Comparison of ENCODE assay signal across 8 mouse cellular contexts in genomic region chr8:87715731-87716682, GRCm38 (mm10).
A peak's percentile ranks its signal among the peaks of the same experiment; 100 is the strongest.
DNase-seq lines count a peak whose midpoint lies in the region; ATAC-seq and TF ChIP-seq lines count a peak whose summit lies in the region.

No protein-coding gene starts in this region.

- H3K27me3 ChIP-seq in embryonic facial prominence, embryonic 13.5 days: no peaks in the 10 kb centered on the region
- no peaks in the 10 kb centered on the region for H3K27me3 ChIP-seq in heart, embryonic 10.5 days (ENCODE audit: insufficient read depth, poor library complexity, severe bottlenecking)
- no peaks in the 10 kb centered on the region for H3K27me3 ChIP-seq in kidney, embryonic 16.5 days (ENCODE audit: insufficient read depth, low read length)
- H3K27me3 ChIP-seq in neural tube, embryonic 11.5 days (ENCODE audit: control insufficient read depth, insufficient read depth, low read length): no peaks in the 10 kb centered on the region
- H3K27me3 ChIP-seq in stomach, postnatal 0 days (ENCODE audit: control insufficient read depth, insufficient read depth, low read length): no peaks in the 10 kb centered on the region

- H3K4me2 ChIP-seq in embryonic facial prominence, embryonic 13.5 days: peak overlapping the region; percentile 58
- H3K4me2 ChIP-seq in kidney, embryonic 16.5 days (replicated peaks; ENCODE audit: low read depth, low read length): peak overlapping the region; percentile 53
- H3K4me2 ChIP-seq in neural tube, embryonic 11.5 days (ENCODE audit: low read depth): peak overlapping the region; percentile 42
- H3K4me2 ChIP-seq in stomach, postnatal 0 days (replicated peaks; ENCODE audit: low read depth): peak overlapping the region; percentile 46

- peak overlapping the region; percentile 84 for H3K27ac ChIP-seq in embryonic facial prominence, embryonic 13.5 days
- peak overlapping the region; percentile 72 for H3K27ac ChIP-seq in heart, embryonic 10.5 days
- H3K27ac ChIP-seq in kidney, embryonic 16.5 days (ENCODE audit: low read length): peak overlapping the region; percentile 83
- H3K27ac ChIP-seq in neural tube, embryonic 11.5 days (ENCODE audit: low read depth, low read length): peak overlapping the region; percentile 82
- 0 out of 2 replicates have a peak overlapping the region, but pooled peaks have one; percentile 13 for H3K27ac ChIP-seq in stomach, postnatal 0 days (replicated peaks)

- peaks cover 72% of the 10 kb centered on the region for H3K4me1 ChIP-seq in embryonic facial prominence, embryonic 13.5 days
- peaks cover 12% of the 10 kb centered on the region for H3K4me1 ChIP-seq in heart, embryonic 10.5 days
- peaks cover 29% of the 10 kb centered on the region for H3K4me1 ChIP-seq in kidney, embryonic 16.5 days (ENCODE audit: insufficient read depth, low read length)
- peaks cover 20% of the 10 kb centered on the region for H3K4me1 ChIP-seq in neural tube, embryonic 11.5 days (ENCODE audit: control insufficient read depth, insufficient read depth, low read length)
- peaks cover 7% of the 10 kb centered on the region; the same call in 1 of the 2 replicates for H3K4me1 ChIP-seq in stomach, postnatal 0 days (replicated peaks; ENCODE audit: control insufficient read depth, insufficient read depth)

- no peaks in the 10 kb centered on the region for H3K9me3 ChIP-seq in embryonic facial prominence, embryonic 13.5 days
- no peaks in the 10 kb centered on the region for H3K9me3 ChIP-seq in heart, embryonic 10.5 days
- H3K9me3 ChIP-seq in kidney, embryonic 16.5 days (ENCODE audit: low read length): no peaks in the 10 kb centered on the region
- no peaks in the 10 kb centered on the region for H3K9me3 ChIP-seq in neural tube, embryonic 11.5 days (ENCODE audit: control insufficient read depth, low read length)
- no peaks in the 10 kb centered on the region for H3K9me3 ChIP-seq in stomach, postnatal 0 days (ENCODE audit: control insufficient read depth, low read length)

- H3K36me3 ChIP-seq in embryonic facial prominence, embryonic 13.5 days: no peaks in the 10 kb centered on the region
- no peaks in the 10 kb centered on the region for H3K36me3 ChIP-seq in heart, embryonic 10.5 days
- H3K36me3 ChIP-seq in kidney, embryonic 16.5 days (ENCODE audit: insufficient read depth, low read length): no peaks in the 10 kb centered on the region
- H3K36me3 ChIP-seq in neural tube, embryonic 11.5 days (ENCODE audit: control insufficient read depth, insufficient read depth, low read length): no peaks in the 10 kb centered on the region
- H3K36me3 ChIP-seq in stomach, postnatal 0 days (ENCODE audit: control insufficient read depth, insufficient read depth, low read length): no peaks in the 10 kb centered on the region

- TF ChIP-seq EP300 in stomach, postnatal 0 days (optimal IDR thresholded peaks at IDR 0.05): no peak

- H3K4me3 ChIP-seq in embryonic facial prominence, embryonic 13.5 days: peak overlapping the region; percentile 20
- H3K4me3 ChIP-seq in heart, embryonic 10.5 days: peak overlapping the region; percentile 49
- H3K4me3 ChIP-seq in kidney, embryonic 16.5 days (ENCODE audit: low read length): peak overlapping the region; percentile 24
- 0 out of 2 replicates have a peak overlapping the region, but pooled peaks have one; percentile 3 for H3K4me3 ChIP-seq in neural tube, embryonic 11.5 days (ENCODE audit: low read depth, low read length)
- H3K4me3 ChIP-seq in stomach, postnatal 0 days (ENCODE audit: low read depth, low read length): peak overlapping the region; percentile 12; the same call in 1 of the 2 replicates

- 6% methylated on average over 24 of the region's 24 CpGs for WGBS in embryonic facial prominence, embryonic 13.5 days
- WGBS in heart, embryonic 10.5 days: 7% methylated on average over 24 of the region's 24 CpGs
- 10% methylated on average over 24 of the region's 24 CpGs for WGBS in kidney, embryonic 16.5 days
- WGBS in neural tube, embryonic 11.5 days: 8% methylated on average over 24 of the region's 24 CpGs
- WGBS in stomach, postnatal 0 days: 12% methylated on average over 24 of the region's 24 CpGs

- TF ChIP-seq CTCF in stomach, postnatal 0 days (IDR thresholded peaks at IDR 0.05; ENCODE audit: low read depth): peak; percentile 91

- DNase-seq in 3T3-L1 (ENCODE audit: low read depth, low spot score) (peak; percentile 85), liver (peak; percentile 57)
- DNase-seq in adrenal gland, postnatal 36 days: peak; percentile 67 to 79
- no peak for DNase-seq in heart, embryonic 10.5 days (ENCODE audit: low spot score)
- peak; percentile 76 for DNase-seq in neural tube, embryonic 11.5 days (ENCODE audit: low spot score)
- DNase-seq in stomach, postnatal 0 days (ENCODE audit: low spot score): peak; percentile 77

- H3K9ac ChIP-seq in embryonic facial prominence, embryonic 13.5 days: 0 out of 2 replicates have a peak overlapping the region, but pooled peaks have one; percentile 40
- peak overlapping the region; percentile 44 for H3K9ac ChIP-seq in kidney, embryonic 16.5 days (replicated peaks; ENCODE audit: low read length)
- H3K9ac ChIP-seq in neural tube, embryonic 11.5 days (ENCODE audit: low read length): no peak overlapping the region
- H3K9ac ChIP-seq in stomach, postnatal 0 days (ENCODE audit: low read length): no peak overlapping the region

- ATAC-seq in embryonic facial prominence, embryonic 13.5 days (ENCODE audit: insufficient number of reproducible peaks, insufficient read depth, low FRiP score, low TSS enrichment, low read depth): peak; percentile 75; the same call in 1 of the 2 replicates
- peak; percentile 74 for ATAC-seq in kidney, embryonic 16.5 days (ENCODE audit: low FRiP score, low TSS enrichment)
- peak; percentile 84 for ATAC-seq in neural tube, embryonic 11.5 days (ENCODE audit: insufficient read depth, low FRiP score, low TSS enrichment)
- ATAC-seq in stomach, postnatal 0 days (ENCODE audit: low FRiP score, low TSS enrichment): peak; percentile 51; the same call in 1 of the 2 replicates

Comparison
In these comparisons a context has a peak if more than half of its experiments do, and no peak if none do; other contexts are left out.
1. H3K27ac ChIP-seq: peak in every context shown above with its lines; median percentile 84 in embryonic facial prominence, embryonic 13.5 days; 83 in kidney, embryonic 16.5 days; 82 in neural tube, embryonic 11.5 days; 72 in heart, embryonic 10.5 days; 13 in stomach, postnatal 0 days.
2. H3K9ac ChIP-seq: peak in embryonic facial prominence, embryonic 13.5 days (single experiment) and kidney, embryonic 16.5 days (single experiment); none in neural tube, embryonic 11.5 days (single experiment) and stomach, postnatal 0 days (single experiment).
3. Peak in every context shown above with its lines, with median percentiles within 50 percentile points of each other: ATAC-seq, H3K4me2 ChIP-seq and H3K4me3 ChIP-seq.